Mouse (Mus musculus) CD4-positive, CD25-positive, alpha-beta regulatory T cell, adult 4 months (primary cell): ENCODE results near the gene Gm6583. TPM values are rescaled to one million over a fixed set of nuclear protein-coding genes. Genes with fewer than 3 reads are reported as not detected.
"Not testable (repeated sequence)": the region's sequence is repeated elsewhere in the genome, so short reads cannot be mapped to it uniquely, and the experiment has no call there.

Experiments used
- ATAC-seq: one replicate; pipeline ENCODE4 v1.8.0; 2017
- polyA plus RNA-seq, 2 experiments: library from polyadenylated mRNA; unstranded; fragments of 100-300 nt; shearing (Covaris generic); gene quantifications; one replicate each; pipeline ENCODE4 v1.2.1; 2017

Gene Gm6583
- polyA plus RNA-seq, 2 experiments from 2014 or later: 0.28 TPM; not detected in 1

- ATAC-seq: peak; percentile 73
These were observed 30.9 kb downstream of the Gm6583 start for GRCm38 (mm10) chr5:112324637-112325545.

- no peak for ATAC-seq
These were observed 32.6 kb downstream of the Gm6583 start for GRCm38 (mm10) chr5:112323246-112323645.

GRCm38 (mm10) chr5:112321376-112321775 is 34.5 kb downstream of the Gm6583 start:
- ATAC-seq: no peak

- no peak for ATAC-seq
These were observed 34.9 kb downstream of the Gm6583 start for GRCm38 (mm10) chr5:112320936-112321335.

- no peak for ATAC-seq
These were observed 35.5 kb downstream of the Gm6583 start for GRCm38 (mm10) chr5:112320379-112320778.

DNA sequence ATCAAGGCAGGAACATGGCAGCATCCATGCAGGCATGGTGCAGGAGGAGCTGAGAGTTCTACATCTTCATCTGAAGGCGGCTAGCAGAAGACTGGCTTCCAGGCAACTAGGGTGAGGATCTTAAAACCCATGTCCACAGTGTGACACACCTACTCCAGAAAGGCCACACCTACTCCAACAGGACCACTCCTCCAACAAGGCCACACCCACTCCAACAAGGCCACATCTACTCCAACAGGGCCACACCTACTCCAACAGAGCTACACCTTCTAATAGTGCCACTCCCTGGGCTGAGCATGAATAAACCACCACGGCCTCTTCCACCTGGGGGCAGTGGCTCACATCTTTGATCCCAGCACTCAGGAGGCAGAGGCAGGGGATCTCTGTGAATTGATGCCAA is 36.5 kb downstream of the Gm6583 start:
- ATAC-seq: not testable (repeated sequence)

GRCm38 (mm10) chr5:112317328-112317727 is 38.5 kb downstream of the Gm6583 start:
- no peak for ATAC-seq

- ATAC-seq: no peak
These were observed 39.4 kb downstream of the Gm6583 start for GRCm38 (mm10) chr5:112316468-112316867.

- ATAC-seq: no peak
These were observed 42.5 kb downstream of the Gm6583 start for GRCm38 (mm10) chr5:112313222-112313885.

GRCm38 (mm10) chr5:112305842-112306241 is 50.0 kb downstream of the Gm6583 start:
- no peak for ATAC-seq

Other genes with a start within 250 kb of the Gm6583 start
- gene Cryba4, start 103.5 kb downstream of the Gm6583 start, polyA plus RNA-seq: 1 to 10 TPM in 1 of 2 experiments, not detected in 1; 1.3 TPM
- gene Crybb1, start 100.2 kb downstream of the Gm6583 start, polyA plus RNA-seq: not detected
- 10 to 100 TPM; 58.0 to 61.9 TPM for gene Tpst2, start 79.3 kb downstream of the Gm6583 start, polyA plus RNA-seq
- 10 to 100 TPM; 17.0 to 37.0 TPM for gene Tfip11, start 29.7 kb downstream of the Gm6583 start, polyA plus RNA-seq
- gene Srrd, start 13.0 kb downstream of the Gm6583 start, polyA plus RNA-seq: 1 to 10 TPM; 1.2 to 4.6 TPM
- 10 to 100 TPM; 14.5 to 16.7 TPM for gene Hps4, start 12.9 kb downstream of the Gm6583 start, polyA plus RNA-seq
- gene Asphd2, start 38.8 kb upstream of the Gm6583 start, polyA plus RNA-seq: not detected
- not detected for gene Gm6588, start 93.4 kb upstream of the Gm6583 start, polyA plus RNA-seq
- not detected for gene Sez6l, start 221.2 kb upstream of the Gm6583 start, polyA plus RNA-seq